Mouse (Mus musculus) embryonic facial prominence, embryonic 15.5 days (tissue): ENCODE measurements around the gene Creb3l4. TPM values are rescaled to one million over a fixed set of nuclear protein-coding genes. Genes with fewer than 3 reads are reported as not detected.

Experiments used
- ATAC-seq: fragments of 200-750 bp; cut with Nextera tagmentation; 2 replicates; pipeline ENCODE4 v1.8.0; 2017; ENCODE audit warnings: low read depth, moderate TSS enrichment; ENCODE audit not compliant: insufficient number of reproducible peaks, low FRiP score, low TSS enrichment
- H3K27ac ChIP-seq: fragments of 300-500 bp; sonication (generic); replicated peaks from 2 replicates; pipeline ENCODE4 v1.5.1; 2015; ENCODE audit warnings: mild to moderate bottlenecking, inconsistent platforms
- H3K27me3 ChIP-seq: fragments of 300-500 bp; sonication (generic); 2 replicates; pipeline ENCODE4 v1.6.1; 2015; ENCODE audit warnings: inconsistent platforms
- H3K36me3 ChIP-seq: fragments of 300-500 bp; sonication (generic); 2 replicates; pipeline ENCODE4 v1.6.1; 2015; ENCODE audit warnings: mild to moderate bottlenecking, inconsistent platforms
- H3K4me1 ChIP-seq: fragments of 300-500 bp; sonication (generic); 2 replicates; pipeline ENCODE4 v1.6.1; 2015; ENCODE audit warnings: inconsistent platforms
- H3K4me2 ChIP-seq: fragments of 300-500 bp; sonication (generic); replicated peaks from 2 replicates; pipeline ENCODE4 v1.6.1; 2015; ENCODE audit warnings: mild to moderate bottlenecking, inconsistent platforms
- H3K4me3 ChIP-seq: fragments of 300-500 bp; sonication (generic); replicated peaks from 2 replicates; pipeline ENCODE4 v1.5.1; 2015; ENCODE audit warnings: mild to moderate bottlenecking, inconsistent platforms
- H3K9ac ChIP-seq: fragments of 300-500 bp; sonication (generic); 2 replicates; pipeline ENCODE4 v1.6.1; 2015; ENCODE audit warnings: inconsistent platforms
- H3K9me3 ChIP-seq: fragments of 300-500 bp; sonication (generic); replicated peaks from 2 replicates; pipeline ENCODE4 v1.6.1; 2016; ENCODE audit warnings: inconsistent platforms
- WGBS: fragments of 180-500 bp; shearing (Covaris S2); methylation state at CpG from one replicate; pipeline ENCODE4 v1.1.7; 2015; 5-methylcytosine and 5-hydroxymethylcytosine counted together
- polyA plus RNA-seq: library from polyadenylated mRNA; unstranded; fragments of >200 nt; fragmentation: Nextera tagmentation; extraction: Ambion mirVana; gene quantifications from 2 replicates; pipeline ENCODE4 v1.2.1, GENCODE M21; 2015

The Creb3l4 gene
- polyA plus RNA-seq, 1 experiment from 2014 or later: 6.1 TPM

DNA sequence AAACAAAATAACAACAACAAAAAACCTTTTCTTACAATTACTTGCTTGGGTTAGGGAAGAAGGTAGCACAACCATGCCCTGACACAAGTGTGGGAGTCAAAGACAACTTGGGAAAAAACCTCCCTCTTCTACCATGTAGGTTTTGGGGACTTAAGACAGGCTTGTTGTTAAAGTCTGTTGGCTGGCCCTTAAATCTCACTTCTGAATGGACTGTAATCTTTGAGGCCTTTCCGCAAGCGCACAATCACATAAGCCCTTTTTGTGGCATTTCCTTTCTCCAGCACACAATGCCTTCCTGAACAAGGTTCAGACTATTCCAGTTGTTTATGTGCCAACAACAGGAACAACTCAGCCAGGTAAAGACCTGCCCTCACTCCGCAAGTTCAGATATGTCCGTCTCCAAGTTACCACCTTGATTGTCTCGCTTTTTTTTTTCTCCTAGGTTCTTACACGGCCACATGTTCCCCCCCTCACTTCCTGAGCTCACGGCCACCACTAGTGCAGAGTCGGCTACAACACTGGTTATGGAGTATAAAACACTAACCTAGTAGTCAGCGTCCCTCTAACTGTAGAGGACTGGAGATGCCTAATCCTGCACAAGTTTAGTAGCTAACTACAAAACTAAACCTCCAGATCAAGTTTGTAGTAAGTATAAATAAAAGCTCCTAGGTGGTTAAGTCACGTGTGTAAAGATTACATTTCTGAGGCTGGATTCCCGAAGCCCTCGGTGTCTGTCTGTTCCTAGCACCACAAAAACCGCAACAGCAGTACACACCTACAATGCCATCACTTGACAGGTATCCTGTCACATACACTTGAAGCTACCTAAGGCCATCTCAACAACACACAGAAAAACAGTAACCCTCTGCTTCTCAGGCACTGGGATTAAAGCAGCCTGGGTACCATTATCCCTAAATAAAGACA lies 31.6 kb downstream of the Creb3l4 start:
- peak overlapping the region; percentile 12; the same call in 1 of the 2 replicates for H3K9ac ChIP-seq
- H3K36me3 ChIP-seq: peaks cover 41% of the 10 kb centered on the region

DNA sequence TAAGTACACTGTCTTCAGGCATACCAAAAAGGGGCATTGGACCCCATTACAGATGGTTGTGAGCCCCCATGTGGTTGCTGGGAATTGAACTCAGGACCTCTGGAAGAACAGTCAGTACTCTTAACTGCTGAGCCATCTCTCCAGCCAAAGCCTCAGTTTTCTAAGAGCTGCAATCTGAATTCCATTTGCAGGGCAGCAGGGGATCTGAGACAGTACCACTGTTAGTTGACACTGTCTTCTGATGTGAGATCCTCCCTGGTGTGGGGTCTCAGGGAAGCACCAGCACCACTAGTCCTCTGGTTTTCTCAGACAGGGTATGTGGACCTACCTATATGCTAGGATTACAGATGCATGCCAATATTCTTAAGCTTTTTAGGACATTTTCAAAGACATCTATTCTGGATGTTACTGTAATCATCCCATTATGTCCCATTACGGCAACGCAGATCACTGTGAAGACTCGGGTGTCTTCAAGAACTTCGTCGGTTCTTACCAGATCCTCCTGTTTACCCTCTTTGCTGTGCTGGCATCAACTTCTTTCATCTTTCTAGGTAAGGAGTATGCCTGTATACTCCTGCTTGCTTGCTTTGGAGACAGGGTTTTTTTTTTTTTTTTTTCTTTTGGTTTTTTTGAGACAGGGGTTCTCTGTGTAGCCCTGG lies 33.3 kb downstream of the Creb3l4 start:
- H3K9ac ChIP-seq: no peak overlapping the region
- ATAC-seq: no peak
- no peaks in the 10 kb centered on the region for H3K27me3 ChIP-seq
- no peaks in the 10 kb centered on the region for H3K9me3 ChIP-seq
- peaks cover 41% of the 10 kb centered on the region for H3K36me3 ChIP-seq
- 86% methylated on average over 5 of the region's 5 CpGs for WGBS
- no peak overlapping the region for H3K4me3 ChIP-seq
- H3K4me1 ChIP-seq: peaks cover 27% of the 10 kb centered on the region
- no peak overlapping the region for H3K27ac ChIP-seq
- H3K4me2 ChIP-seq: no peak overlapping the region

More for the DNA sequence above, 31.6 kb downstream of the Creb3l4 start:
- H3K4me1 ChIP-seq: peaks cover 27% of the 10 kb centered on the region
- 69% methylated on average over 13 of the region's 13 CpGs for WGBS
- no peaks in the 10 kb centered on the region for H3K9me3 ChIP-seq
- ATAC-seq: no peak
- no peaks in the 10 kb centered on the region for H3K27me3 ChIP-seq
- peak overlapping the region; percentile 91 for H3K4me3 ChIP-seq
- peak overlapping the region; percentile 89 for H3K4me2 ChIP-seq
- no peak overlapping the region for H3K27ac ChIP-seq

DNA sequence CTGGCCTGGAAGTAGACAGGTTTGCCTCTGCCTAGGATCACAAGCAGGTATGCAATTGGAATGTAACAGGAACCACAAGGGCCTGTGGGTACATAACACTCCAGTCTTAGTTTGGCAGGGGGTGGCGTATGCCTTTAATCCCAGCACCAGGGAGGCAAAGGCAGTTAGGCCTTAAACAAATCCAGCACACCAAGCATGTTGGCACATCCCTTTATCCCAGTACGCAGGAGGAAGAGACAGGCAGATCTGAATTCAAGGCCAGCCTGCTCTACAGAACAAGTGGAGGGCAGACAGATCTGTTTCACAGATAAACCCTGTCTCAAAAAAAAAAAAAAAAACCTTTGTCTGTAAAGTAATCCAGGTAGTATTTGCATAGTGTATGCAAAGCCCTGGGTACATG lies 34.6 kb downstream of the Creb3l4 start:
- WGBS: 54% methylated on average over 2 of the region's 2 CpGs
- Histone ChIP-seq H3K4me2 (no peak overlapping the region), H3K36me3 (peaks cover 41% of the 10 kb centered on the region)

DNA sequence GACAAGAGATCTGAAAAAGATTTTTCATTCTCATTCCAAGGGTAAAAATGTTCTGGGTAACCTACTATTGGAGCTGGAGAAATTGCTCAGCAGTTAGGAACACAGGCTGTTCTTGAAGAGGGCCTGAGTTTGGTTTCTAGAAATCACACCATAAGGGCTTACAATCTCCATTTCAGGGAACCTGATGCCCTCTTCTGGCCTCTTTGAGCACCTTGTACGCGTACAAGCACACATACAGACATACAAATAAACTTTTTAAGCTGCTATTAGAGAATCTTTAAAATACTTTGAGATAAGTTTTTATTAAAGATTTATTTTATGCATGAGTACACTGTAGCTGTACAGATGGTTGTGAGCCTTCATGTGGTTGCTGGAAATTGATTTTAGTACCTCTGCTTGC lies 38.7 kb downstream of the Creb3l4 start:
- 94% methylated on average over 2 of the region's 2 CpGs for WGBS
- no peaks in the 10 kb centered on the region for H3K27me3 ChIP-seq
- no peak overlapping the region for H3K4me3 ChIP-seq

More for the DNA sequence above, 34.6 kb downstream of the Creb3l4 start:
- Histone ChIP-seq H3K27me3 (no peaks in the 10 kb centered on the region), H3K4me1 (peaks cover 22% of the 10 kb centered on the region), H3K4me3 (no peak overlapping the region), H3K27ac (no peak overlapping the region), H3K9me3 (no peaks in the 10 kb centered on the region), H3K9ac (no peak overlapping the region)
- no peak for ATAC-seq

DNA sequence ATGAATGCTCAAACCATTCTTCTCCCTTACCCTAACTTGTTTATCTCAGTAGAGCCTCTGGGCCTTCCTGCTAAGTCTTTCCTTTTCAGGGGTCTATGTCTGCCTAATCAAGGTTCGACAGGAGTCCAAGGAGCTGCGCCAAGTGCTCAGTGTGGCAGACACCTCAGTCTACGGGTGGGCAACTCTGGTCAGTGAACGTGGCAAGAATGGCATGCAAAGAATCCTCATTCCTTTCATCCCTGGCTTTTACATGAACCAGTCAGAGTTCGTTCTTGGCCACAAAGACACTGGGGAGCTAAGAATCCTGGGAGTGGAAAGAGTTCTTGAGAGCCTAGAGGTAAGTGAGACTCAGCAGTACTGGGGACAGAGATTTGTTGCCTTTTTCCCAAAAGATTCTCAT lies 39.7 kb downstream of the Creb3l4 start:
- peaks cover 13% of the 10 kb centered on the region for H3K36me3 ChIP-seq
- WGBS: 64% methylated on average over 5 of the region's 5 CpGs
- H3K27me3 ChIP-seq: no peaks in the 10 kb centered on the region
- no peaks in the 10 kb centered on the region for H3K4me1 ChIP-seq
- H3K9me3 ChIP-seq: no peaks in the 10 kb centered on the region
- no peak for ATAC-seq
- no peak overlapping the region for H3K4me2 ChIP-seq
- no peak overlapping the region for H3K27ac ChIP-seq
- no peak overlapping the region for H3K4me3 ChIP-seq
- H3K9ac ChIP-seq: no peak overlapping the region

More for the DNA sequence above, 38.7 kb downstream of the Creb3l4 start:
- no peaks in the 10 kb centered on the region for H3K9me3 ChIP-seq
- no peak overlapping the region for H3K27ac ChIP-seq
- H3K4me1 ChIP-seq: peaks cover 5% of the 10 kb centered on the region; the same call in 1 of the 2 replicates
- no peak for ATAC-seq
- peaks cover 17% of the 10 kb centered on the region for H3K36me3 ChIP-seq
- H3K4me2 ChIP-seq: no peak overlapping the region
- H3K9ac ChIP-seq: no peak overlapping the region

DNA sequence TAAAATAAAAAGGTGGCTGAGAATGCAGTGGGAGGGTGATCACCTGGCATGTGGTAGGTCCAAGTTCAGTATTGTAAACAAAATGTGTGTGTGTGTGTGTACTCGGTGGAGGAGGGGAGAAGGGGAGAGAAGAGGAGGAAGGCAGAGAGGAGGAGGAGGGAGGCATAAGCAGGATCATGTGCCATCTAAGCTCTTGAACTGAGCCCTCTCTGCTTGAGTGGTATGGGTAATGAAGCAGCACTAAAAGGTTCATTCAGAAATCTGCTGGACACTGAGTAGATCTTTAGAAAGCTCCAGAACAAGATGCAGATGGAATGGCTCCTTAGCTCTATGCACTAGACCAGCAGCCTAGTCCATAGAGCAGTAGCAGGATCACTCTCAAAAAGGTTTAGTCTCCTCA lies 40.4 kb downstream of the Creb3l4 start:
- 71% methylated on average over 1 of the region's 1 CpGs for WGBS
- H3K9me3 ChIP-seq: no peaks in the 10 kb centered on the region
- H3K27ac ChIP-seq: no peak overlapping the region
- H3K4me2 ChIP-seq: no peak overlapping the region
- H3K27me3 ChIP-seq: no peaks in the 10 kb centered on the region
- ATAC-seq: no peak
- no peak overlapping the region for H3K9ac ChIP-seq
- peaks cover 5% of the 10 kb centered on the region for H3K36me3 ChIP-seq
- H3K4me3 ChIP-seq: no peak overlapping the region
- H3K4me1 ChIP-seq: no peaks in the 10 kb centered on the region

DNA sequence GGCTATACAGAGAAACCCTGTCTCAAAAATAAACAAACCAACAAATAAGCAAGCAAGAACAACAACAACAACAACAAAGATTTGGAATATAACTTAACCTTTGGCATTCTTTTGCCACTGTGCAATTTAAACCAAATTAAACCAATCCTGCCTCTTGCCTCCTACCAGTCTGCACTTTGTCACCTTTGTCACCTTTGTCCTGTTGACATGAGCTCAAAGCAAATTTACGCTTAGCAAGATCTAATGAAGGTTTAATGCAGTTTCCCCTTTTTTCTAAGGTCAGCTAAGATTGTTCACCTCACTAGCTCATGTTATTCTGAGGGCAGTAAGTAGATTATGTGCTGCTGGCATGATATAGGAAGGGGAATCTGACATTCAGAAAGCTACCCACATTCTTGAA lies 45.8 kb downstream of the Creb3l4 start:
- 84% methylated on average over 1 of the region's 1 CpGs for WGBS
- no peak overlapping the region for H3K4me3 ChIP-seq
- no peaks in the 10 kb centered on the region for H3K36me3 ChIP-seq
- ATAC-seq: no peak
- H3K27ac ChIP-seq: no peak overlapping the region
- H3K4me1 ChIP-seq: no peaks in the 10 kb centered on the region
- H3K9ac ChIP-seq: no peak overlapping the region
- H3K9me3 ChIP-seq: no peaks in the 10 kb centered on the region
- H3K27me3 ChIP-seq: no peaks in the 10 kb centered on the region
- no peak overlapping the region for H3K4me2 ChIP-seq

DNA sequence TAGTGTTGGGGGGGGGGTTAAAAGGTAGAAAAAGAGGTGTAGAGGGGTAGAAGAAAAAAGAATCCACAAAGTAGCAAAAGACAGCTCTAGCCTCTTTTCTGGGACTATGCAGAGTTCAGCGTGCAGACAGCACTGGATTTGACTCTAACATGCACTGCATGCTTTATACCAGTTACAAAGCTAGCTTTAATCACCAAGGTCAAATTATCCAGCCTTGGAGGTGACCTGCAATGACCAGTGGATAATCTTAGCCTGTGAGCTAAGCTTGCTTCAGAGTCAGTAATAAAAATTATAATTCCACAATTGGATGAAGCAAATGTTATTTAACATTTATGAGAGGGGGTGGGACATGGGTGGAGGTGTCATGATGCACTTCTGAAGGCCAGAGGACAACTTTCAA lies 47.7 kb downstream of the Creb3l4 start:
- Histone ChIP-seq H3K27ac (no peak overlapping the region), H3K9me3 (no peaks in the 10 kb centered on the region), H3K36me3 (no peaks in the 10 kb centered on the region), H3K4me1 (peaks cover 3% of the 10 kb centered on the region; the same call in 1 of the 2 replicates), H3K27me3 (no peaks in the 10 kb centered on the region), H3K4me3 (no peak overlapping the region), H3K9ac (no peak overlapping the region), H3K4me2 (no peak overlapping the region)
- WGBS: 79% methylated on average over 1 of the region's 1 CpGs
- no peak for ATAC-seq

DNA sequence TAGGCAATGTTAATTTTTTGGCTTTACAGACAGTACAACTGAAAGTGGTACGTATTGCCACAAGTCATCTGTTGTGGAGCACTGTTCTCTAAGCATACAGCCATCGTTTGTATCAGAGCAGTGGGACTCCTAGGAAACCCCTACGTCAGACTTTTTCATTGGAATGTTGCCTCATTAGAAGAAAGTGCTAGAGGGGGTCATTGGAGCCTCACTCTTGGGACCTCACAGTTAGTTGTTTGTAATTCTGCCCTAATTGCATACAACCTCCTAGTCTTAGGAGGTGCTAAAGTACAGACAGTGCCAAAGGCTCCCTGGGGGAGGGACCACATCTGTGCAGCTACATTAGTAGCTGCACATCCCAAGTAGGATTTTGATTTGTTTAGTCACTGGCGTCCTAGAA lies 48.6 kb downstream of the Creb3l4 start:
- Histone ChIP-seq H3K27ac (no peak overlapping the region), H3K4me1 (peaks cover 3% of the 10 kb centered on the region; the same call in 1 of the 2 replicates), H3K9me3 (no peaks in the 10 kb centered on the region), H3K4me3 (no peak overlapping the region), H3K36me3 (no peaks in the 10 kb centered on the region), H3K27me3 (no peaks in the 10 kb centered on the region), H3K4me2 (no peak overlapping the region), H3K9ac (no peak overlapping the region)
- ATAC-seq: no peak
- 36% methylated on average over 4 of the region's 4 CpGs for WGBS

DNA sequence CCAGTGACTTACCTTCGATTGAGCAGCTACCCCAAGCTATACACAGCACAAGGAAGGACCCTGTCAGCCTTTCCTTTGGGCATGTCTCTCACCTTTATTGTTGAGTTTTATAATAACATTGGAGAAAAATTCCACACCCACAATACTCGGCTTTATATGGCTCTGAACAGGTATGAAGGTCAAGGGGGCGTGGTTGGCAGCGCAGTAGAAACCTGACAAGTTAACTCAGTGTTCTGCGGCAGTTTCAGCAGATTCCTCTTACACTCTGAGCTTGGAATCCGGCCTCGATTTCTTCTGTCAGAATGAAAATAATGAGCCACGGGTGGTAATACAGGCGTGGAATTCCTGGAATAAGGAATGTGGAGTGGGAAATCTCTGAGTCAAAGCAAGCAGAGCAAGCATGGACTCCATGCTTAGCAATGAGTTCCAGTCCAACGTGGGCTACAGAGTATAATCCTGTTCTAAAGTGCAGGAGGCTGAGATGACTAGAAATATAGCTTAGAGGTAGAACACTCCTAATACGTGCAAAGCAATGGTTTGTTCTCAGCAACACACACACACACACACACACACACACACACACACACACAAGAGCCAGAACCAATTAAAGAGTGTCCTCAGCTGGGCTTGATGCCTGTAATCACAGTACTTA lies 52.3 kb downstream of the Creb3l4 start:
- Histone ChIP-seq H3K4me2 (no peak overlapping the region), H3K9ac (no peak overlapping the region), H3K4me1 (peaks cover 3% of the 10 kb centered on the region; the same call in 1 of the 2 replicates), H3K36me3 (no peaks in the 10 kb centered on the region), H3K27ac (no peak overlapping the region), H3K9me3 (no peaks in the 10 kb centered on the region), H3K4me3 (no peak overlapping the region), H3K27me3 (no peaks in the 10 kb centered on the region)
- no peak for ATAC-seq
- 67% methylated on average over 11 of the region's 11 CpGs for WGBS
